Mouse (Mus musculus): ENCODE measurements around the gene Klrb1c.
A peak's percentile ranks its signal among the peaks of the same experiment; 100 is the strongest.
"Not testable (repeated sequence)": the region's sequence is repeated elsewhere in the genome, so short reads cannot be mapped to it uniquely, and the experiment has no call there.

GRCm38 (mm10) chr6:128753610-128754224 lies 35.3 kb downstream of the Klrb1c start:
- TF ChIP-seq CTCF (IDR thresholded peaks at IDR 0.05; ENCODE audit: extremely low read depth, insufficient read depth, low read length): peak; percentile 57
- not testable (repeated sequence) for TF ChIP-seq POLR2A (IDR thresholded peaks at IDR 0.05; ENCODE audit: extremely low read depth, insufficient read depth, low read length)

All from cortical plate, adult 2 months (tissue).